Mouse (Mus musculus) heart, embryonic 11.5 days (tissue): Measurements from ENCODE around the gene Cdk11b. TPM values are rescaled to one million over a fixed set of nuclear protein-coding genes. Genes with fewer than 3 reads are reported as not detected.
"Not testable (repeated sequence)": the region's sequence is repeated elsewhere in the genome, so short reads cannot be mapped to it uniquely, and the experiment has no call there.

ENCODE experiments used
- ATAC-seq: fragments of 200-750 bp; cut with Nextera tagmentation; replicated peaks from 2 replicates; pipeline ENCODE4 v1.8.0; 2017; ENCODE audit warnings: moderate library complexity; ENCODE audit not compliant: insufficient number of reproducible peaks, low FRiP score, low TSS enrichment
- H3K27ac ChIP-seq: fragments of 300-500 bp; sonication (generic); 2 replicates; pipeline ENCODE4 v1.5.1; 2014; ENCODE audit warnings: mild to moderate bottlenecking, low read depth, low read length
- H3K27me3 ChIP-seq: fragments of 300-500 bp; sonication (generic); 2 replicates; pipeline ENCODE4 v1.6.1; 2014; ENCODE audit warnings: mild to moderate bottlenecking, low read length, mixed read lengths; ENCODE audit not compliant: control insufficient read depth, insufficient read depth
- H3K36me3 ChIP-seq: fragments of 300-500 bp; sonication (generic); 2 replicates; pipeline ENCODE4 v1.6.1; 2014; ENCODE audit warnings: mild to moderate bottlenecking, low read length, moderate library complexity, mixed read lengths; ENCODE audit not compliant: control insufficient read depth, insufficient read depth
- H3K4me1 ChIP-seq: fragments of 300-500 bp; sonication (generic); 2 replicates; pipeline ENCODE4 v1.6.1; 2014; ENCODE audit warnings: low read length; ENCODE audit not compliant: control insufficient read depth, insufficient read depth
- H3K4me2 ChIP-seq: fragments of 300-500 bp; sonication (generic); 2 replicates; pipeline ENCODE4 v1.6.1; 2014; ENCODE audit warnings: mild to moderate bottlenecking, moderate library complexity
- H3K4me3 ChIP-seq: fragments of 300-500 bp; sonication (generic); 2 replicates; pipeline ENCODE4 v1.5.1; 2014; ENCODE audit warnings: low read depth, low read length
- H3K9ac ChIP-seq: fragments of 300-500 bp; sonication (generic); 2 replicates; pipeline ENCODE4 v1.6.1; 2014; ENCODE audit warnings: mild to moderate bottlenecking, low read depth, low read length, moderate library complexity
- H3K9me3 ChIP-seq: fragments of 300-500 bp; sonication (generic); replicated peaks from 2 replicates; pipeline ENCODE4 v1.6.1; 2016; ENCODE audit warnings: low read length; ENCODE audit not compliant: control insufficient read depth
- WGBS: fragments of 180-500 bp; shearing (Covaris S2); extraction: QIAGEN DNeasy Blood & Tissue Kit; methylation state at CpG from one replicate; pipeline ENCODE4 v1.1.7; 2014; ENCODE audit not compliant: insufficient replicate concordance; 5-methylcytosine and 5-hydroxymethylcytosine counted together
- polyA plus RNA-seq: library from polyadenylated mRNA; unstranded; fragments of >200 nt; fragmentation: Nextera tagmentation; extraction: Ambion mirVana; gene quantifications from 2 replicates; pipeline ENCODE4 v1.2.1, GENCODE M21; 2014

Gene Cdk11b
- polyA plus RNA-seq, 1 experiment from 2014 or later: 48.2 TPM

GRCm38 (mm10) chr4:155669598-155670075 lies 45.0 kb downstream of the Cdk11b start:
- Histone ChIP-seq H3K27ac (no peak overlapping the region), H3K9me3 (no peaks in the 10 kb centered on the region), H3K36me3 (no peaks in the 10 kb centered on the region), H3K4me3 (peak overlapping the region; percentile 74), H3K4me1 (peaks cover 6% of the 10 kb centered on the region), H3K9ac (0 out of 2 replicates have a peak overlapping the region, but pooled peaks have one; percentile 22), H3K4me2 (peak overlapping the region; percentile 97), H3K27me3 (no peaks in the 10 kb centered on the region)
- ATAC-seq: peak; percentile 8; the same call in 1 of the 2 replicates
- WGBS: 4% methylated on average over 8 of the region's 8 CpGs

- not testable (repeated sequence) for H3K4me3 ChIP-seq, H3K9ac ChIP-seq, H3K27me3 ChIP-seq, H3K4me2 ChIP-seq, ATAC-seq, H3K9me3 ChIP-seq, H3K27ac ChIP-seq, H3K4me1 ChIP-seq, H3K36me3 ChIP-seq
- WGBS: 62% methylated on average over 4 of the region's 4 CpGs
These were observed 45.6 kb downstream of the Cdk11b start for GRCm38 (mm10) chr4:155670236-155670635.

- H3K27ac ChIP-seq: no peak overlapping the region
- no peak overlapping the region for H3K4me2 ChIP-seq
- ATAC-seq: no peak
- H3K27me3 ChIP-seq: no peaks in the 10 kb centered on the region
- peaks cover 6% of the 10 kb centered on the region for H3K4me1 ChIP-seq
- H3K9ac ChIP-seq: no peak overlapping the region
- H3K9me3 ChIP-seq: no peaks in the 10 kb centered on the region
- 53% methylated on average over 2 of the region's 2 CpGs for WGBS
- H3K4me3 ChIP-seq: no peak overlapping the region
- no peaks in the 10 kb centered on the region for H3K36me3 ChIP-seq
These were observed 47.4 kb downstream of the Cdk11b start for GRCm38 (mm10) chr4:155672082-155672481.

- Histone ChIP-seq H3K4me3 (no peak overlapping the region), H3K9me3 (no peaks in the 10 kb centered on the region), H3K27me3 (no peaks in the 10 kb centered on the region), H3K4me1 (no peaks in the 10 kb centered on the region), H3K9ac (no peak overlapping the region), H3K27ac (no peak overlapping the region), H3K4me2 (no peak overlapping the region), H3K36me3 (no peaks in the 10 kb centered on the region)
- no peak for ATAC-seq
- WGBS: 79% methylated on average over 2 of the region's 2 CpGs
These were observed 51.3 kb downstream of the Cdk11b start for GRCm38 (mm10) chr4:155675991-155676390.

DNA sequence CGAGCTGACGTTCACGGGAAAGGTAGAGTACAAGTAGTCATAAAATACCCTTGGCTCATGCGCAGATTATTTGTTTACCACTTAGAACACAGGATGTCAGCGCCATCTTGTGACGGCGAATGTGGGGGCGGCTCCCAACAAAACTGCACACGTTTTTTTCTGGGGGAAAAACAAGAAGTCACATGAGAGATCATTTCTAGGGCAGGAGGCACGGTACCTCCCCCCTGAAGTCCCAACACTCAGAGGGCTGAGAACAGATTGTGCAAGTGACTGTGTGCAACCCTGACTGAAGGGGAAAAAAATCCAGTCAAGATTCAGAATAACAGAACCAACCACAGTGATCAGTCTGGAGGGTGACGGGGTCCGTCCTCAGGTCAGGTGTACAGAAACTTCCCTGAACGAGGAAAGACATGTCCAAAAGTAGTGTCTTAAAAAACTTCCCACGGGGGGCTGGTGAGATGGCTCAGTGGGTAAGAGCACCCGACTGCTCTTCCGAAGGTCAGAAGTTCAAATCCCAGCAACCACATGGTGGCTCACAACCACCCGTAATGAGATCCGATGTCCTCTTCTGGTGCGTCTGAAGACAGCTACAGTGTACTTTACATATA lies 59.1 kb downstream of the Cdk11b start:
- ATAC-seq: not testable (repeated sequence)

DNA sequence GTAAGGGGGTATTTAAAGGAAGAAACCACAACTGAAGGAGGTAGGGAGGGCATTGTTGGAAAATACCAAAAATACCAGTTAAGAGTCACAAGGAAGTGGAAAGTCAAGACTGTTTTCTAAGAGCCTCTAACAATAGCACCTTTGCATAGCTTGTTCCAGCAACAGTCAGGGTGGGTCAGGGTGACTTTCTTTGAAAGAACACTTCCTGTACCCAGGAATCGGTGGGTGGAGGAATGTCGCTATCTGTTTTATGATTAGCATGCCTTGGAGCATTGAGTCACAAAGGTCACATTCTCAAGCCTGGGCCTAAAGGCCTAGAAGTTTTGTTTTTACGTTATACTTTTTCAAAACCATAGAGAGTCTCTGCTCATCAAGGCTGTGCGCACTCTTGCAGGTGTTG lies 63.1 kb downstream of the Cdk11b start:
- not testable (repeated sequence) for H3K27me3 ChIP-seq, ATAC-seq, H3K9ac ChIP-seq, H3K4me2 ChIP-seq, H3K27ac ChIP-seq, H3K36me3 ChIP-seq, H3K4me3 ChIP-seq, H3K4me1 ChIP-seq, H3K9me3 ChIP-seq
- 64% methylated on average over 4 of the region's 4 CpGs for WGBS

More for the DNA sequence above, 59.1 kb downstream of the Cdk11b start:
- H3K9ac ChIP-seq, H3K4me3 ChIP-seq, H3K36me3 ChIP-seq, H3K4me1 ChIP-seq, H3K27me3 ChIP-seq, H3K27ac ChIP-seq, H3K9me3 ChIP-seq, H3K4me2 ChIP-seq: not testable (repeated sequence)
- WGBS: 83% methylated on average over 16 of the region's 19 CpGs

- WGBS: 76% methylated on average over 12 of the region's 12 CpGs
- no peak for ATAC-seq
- no peak overlapping the region for H3K9ac ChIP-seq
- no peak overlapping the region for H3K27ac ChIP-seq
- H3K4me1 ChIP-seq: no peaks in the 10 kb centered on the region
- H3K9me3 ChIP-seq: no peaks in the 10 kb centered on the region
- no peak overlapping the region for H3K4me2 ChIP-seq
- H3K27me3 ChIP-seq: peaks cover 21% of the 10 kb centered on the region
- no peak overlapping the region for H3K4me3 ChIP-seq
- no peaks in the 10 kb centered on the region for H3K36me3 ChIP-seq
These were observed 66.1 kb downstream of the Cdk11b start for GRCm38 (mm10) chr4:155690571-155691375.

GRCm38 (mm10) chr4:155692421-155692820 lies 67.8 kb downstream of the Cdk11b start:
- peaks cover 24% of the 10 kb centered on the region for H3K27me3 ChIP-seq
- H3K4me3 ChIP-seq: no peak overlapping the region
- H3K4me2 ChIP-seq: no peak overlapping the region
- no peak overlapping the region for H3K9ac ChIP-seq
- no peaks in the 10 kb centered on the region for H3K4me1 ChIP-seq
- 92% methylated on average over 3 of the region's 3 CpGs for WGBS
- no peaks in the 10 kb centered on the region for H3K36me3 ChIP-seq
- no peak overlapping the region for H3K27ac ChIP-seq
- no peaks in the 10 kb centered on the region for H3K9me3 ChIP-seq
- no peak for ATAC-seq
